Comparison of ENCODE assay signal across 9 mouse cellular contexts in the genomic region with DNA sequence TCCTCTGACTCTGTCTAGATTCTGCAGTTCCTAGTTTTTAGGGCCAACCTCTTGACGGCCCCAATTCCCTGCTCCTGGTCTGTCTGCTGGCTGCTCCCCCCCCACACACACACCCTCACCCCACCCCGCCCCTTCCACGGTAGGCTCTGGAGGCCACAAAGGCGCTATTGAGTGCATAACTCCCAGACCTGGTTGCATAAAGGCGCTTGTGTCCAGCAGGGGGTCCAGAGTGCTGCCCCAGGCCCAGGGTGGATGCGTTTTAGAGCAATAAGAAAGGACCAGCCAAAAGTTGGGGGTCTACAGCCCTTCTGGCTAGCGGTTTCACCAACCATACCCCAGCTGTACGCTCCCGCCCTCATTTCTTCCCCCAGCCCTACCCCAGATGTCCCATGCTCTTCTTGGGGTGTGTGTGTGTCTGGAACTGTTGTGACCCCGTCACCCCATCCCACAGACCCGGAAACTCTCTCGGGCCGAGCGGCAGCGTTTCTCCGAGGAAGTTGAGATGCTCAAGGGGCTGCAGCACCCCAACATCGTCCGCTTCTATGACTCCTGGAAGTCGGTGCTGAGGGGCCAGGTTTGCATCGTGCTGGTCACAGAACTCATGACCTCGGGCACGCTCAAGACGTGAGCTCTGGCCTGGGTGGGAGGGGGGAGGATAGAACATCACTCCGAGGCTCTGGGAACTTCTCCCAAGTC. TPM values are rescaled to one million over a fixed set of nuclear protein-coding genes. Genes with fewer than 3 reads are reported as not detected.
DNase-seq lines count a peak whose midpoint lies in the region; ATAC-seq and TF ChIP-seq lines count a peak whose summit lies in the region.
"Had no signal": no experiment of that assay in that cellular context is flagged by ENCODE, and none has a peak within 500 bp of the region (broad histone marks: within the 10 kb centered on the region; RNA-seq: fewer than 3 reads in every experiment).

No protein-coding gene starts in this region.

- H3K4me1 ChIP-seq in lung, embryonic 14.5 days (ENCODE audit: insufficient read depth), result peaks cover 25% of the 10 kb centered on the region
- H3K4me1 ChIP-seq in forebrain, embryonic 14.5 days (ENCODE audit: control insufficient read depth, insufficient read depth, low read length), result peaks cover 16% of the 10 kb centered on the region
- peaks cover 56% of the 10 kb centered on the region for H3K4me1 ChIP-seq in neural tube, embryonic 13.5 days (replicated peaks)

- peak; percentile 33; the same call in 1 of the 2 replicates for TF ChIP-seq CTCF in lung, embryonic 14.5 days (IDR thresholded peaks at IDR 0.05; ENCODE audit: low read depth)

- peak overlapping the region; percentile 100 for H3K4me2 ChIP-seq in lung, embryonic 14.5 days
- H3K4me2 ChIP-seq in forebrain, embryonic 14.5 days (ENCODE audit: low read length), result no peak overlapping the region
- H3K4me2 ChIP-seq in neural tube, embryonic 13.5 days, result peak overlapping the region; percentile 78

- no peak for DNase-seq in lung, embryonic 14.5 days
- no peak for DNase-seq in lung, adult 18-20 months
- DNase-seq in forebrain, embryonic 14.5 days (ENCODE audit: low spot score), result no peak
- DNase-seq in kidney, postnatal 36 days, result peak; percentile 31 to 59
- no peak for DNase-seq in adrenal gland, adult 18-20 months (ENCODE audit: low spot score in 2 of 2)
- DNase-seq in right cerebral cortex, adult 18-20 months, result no peak
- DNase-seq in layer of hippocampus, adult 9-11 months, result no peak
- DNase-seq: layer of hippocampus, postnatal 36 days had no signal

- H3K27ac ChIP-seq in lung, embryonic 14.5 days (ENCODE audit: low read depth), result 0 out of 2 replicates have a peak overlapping the region, but pooled peaks have one; percentile 8
- H3K27ac ChIP-seq in forebrain, embryonic 14.5 days (ENCODE audit: low read depth, low read length), result no peak overlapping the region
- no peak overlapping the region for H3K27ac ChIP-seq in neural tube, embryonic 13.5 days (replicated peaks)

- H3K9me3 ChIP-seq in lung, embryonic 14.5 days (ENCODE audit: low read depth, low read length), result no peaks in the 10 kb centered on the region
- H3K9me3 ChIP-seq in forebrain, embryonic 14.5 days (replicated peaks; ENCODE audit: control insufficient read depth, low read length), result no peaks in the 10 kb centered on the region
- no peaks in the 10 kb centered on the region for H3K9me3 ChIP-seq in neural tube, embryonic 13.5 days

- 0 out of 2 replicates have a peak overlapping the region, but pooled peaks have one; percentile 20 for H3K9ac ChIP-seq in lung, embryonic 14.5 days
- H3K9ac ChIP-seq in forebrain, embryonic 14.5 days (ENCODE audit: low read length), result no peak overlapping the region
- H3K9ac ChIP-seq in neural tube, embryonic 13.5 days, result no peak overlapping the region

- no peak for ATAC-seq in lung, embryonic 14.5 days (ENCODE audit: insufficient read depth)
- no peak for ATAC-seq in forebrain, embryonic 14.5 days
- ATAC-seq in neural tube, embryonic 13.5 days (ENCODE audit: low read depth), result no peak

- peaks cover 9% of the 10 kb centered on the region; the same call in 1 of the 2 replicates for H3K36me3 ChIP-seq in lung, embryonic 14.5 days (ENCODE audit: insufficient read depth)
- H3K36me3 ChIP-seq in forebrain, embryonic 14.5 days (ENCODE audit: control insufficient read depth, insufficient read depth, low read length), result 0 out of 2 replicates have a peak, but pooled peaks cover 6% of the 10 kb centered on the region
- H3K36me3 ChIP-seq in neural tube, embryonic 13.5 days, result peaks cover 7% of the 10 kb centered on the region; the same call in 1 of the 2 replicates

- 6% methylated on average over 24 of the region's 24 CpGs for WGBS in lung, embryonic 14.5 days
- 3% methylated on average over 24 of the region's 24 CpGs for WGBS in forebrain, embryonic 14.5 days
- 2% methylated on average over 24 of the region's 24 CpGs for WGBS in neural tube, embryonic 13.5 days

- peak overlapping the region; percentile 57 for H3K4me3 ChIP-seq in lung, embryonic 14.5 days (ENCODE audit: low read depth, low read length)
- H3K4me3 ChIP-seq in forebrain, embryonic 14.5 days (ENCODE audit: low read depth, low read length), result peak overlapping the region; percentile 4; the same call in 1 of the 2 replicates
- H3K4me3 ChIP-seq in neural tube, embryonic 13.5 days, result peak overlapping the region; percentile 14

- peaks cover 38% of the 10 kb centered on the region for H3K27me3 ChIP-seq in lung, embryonic 14.5 days (ENCODE audit: insufficient read depth, low read length)
- H3K27me3 ChIP-seq in forebrain, embryonic 14.5 days (replicated peaks; ENCODE audit: control insufficient read depth, insufficient read depth, low read length), result peaks cover 44% of the 10 kb centered on the region
- H3K27me3 ChIP-seq in neural tube, embryonic 13.5 days, result peaks cover 75% of the 10 kb centered on the region

RNA-seq across cellular contexts. Expression of a gene that starts 2.1 kb away (rescaled TPM):
- 5.3 and 5.8 TPM in 2 replicates for polyA plus RNA-seq in lung, embryonic 14.5 days (2014; fragmentation: Nextera tagmentation; extraction: Ambion mirVana)
- 3.0 and 3.4 TPM in 2 replicates for polyA plus RNA-seq in forebrain, embryonic 14.5 days (2014; fragmentation: Nextera tagmentation; extraction: Ambion mirVana)
- polyA plus RNA-seq in neural tube, embryonic 13.5 days (2015; fragmentation: Nextera tagmentation; extraction: Ambion mirVana), result 5.5 and 6.8 TPM in 2 replicates
- total RNA-seq in adrenal gland, adult 18-20 months (2021), result 1 to 10 TPM; 4.1 to 4.6 TPM

RNA-seq across cellular contexts. Expression of a gene that starts 8.9 kb away (rescaled TPM):
- polyA plus RNA-seq in lung, embryonic 14.5 days (2014; fragmentation: Nextera tagmentation; extraction: Ambion mirVana), result 132 and 139 TPM in 2 replicates
- polyA plus RNA-seq in forebrain, embryonic 14.5 days (2014; fragmentation: Nextera tagmentation; extraction: Ambion mirVana), result 110 and 118 TPM in 2 replicates
- polyA plus RNA-seq in neural tube, embryonic 13.5 days (2015; fragmentation: Nextera tagmentation; extraction: Ambion mirVana), result 114 and 117 TPM in 2 replicates
- total RNA-seq in adrenal gland, adult 18-20 months (2021), result 100 to 1,000 TPM in 1 of 2 experiments, 10 to 100 TPM in 1; 89.3 to 113 TPM

RNA-seq across cellular contexts. Expression of a gene that starts 16.4 kb away (rescaled TPM):
- polyA plus RNA-seq in lung, embryonic 14.5 days (2014; fragmentation: Nextera tagmentation; extraction: Ambion mirVana), result 1.0 and 1.9 TPM in 2 replicates
- 0.76 and 1.3 TPM in 2 replicates for polyA plus RNA-seq in forebrain, embryonic 14.5 days (2014; fragmentation: Nextera tagmentation; extraction: Ambion mirVana)
- polyA plus RNA-seq in neural tube, embryonic 13.5 days (2015; fragmentation: Nextera tagmentation; extraction: Ambion mirVana), result 0.89 and 1.0 TPM in 2 replicates
- total RNA-seq in adrenal gland, adult 18-20 months (2021), result under 1 TPM; 0.33 to 0.99 TPM

RNA-seq across cellular contexts. Expression of a gene that starts 16.5 kb away (rescaled TPM):
- 190 and 197 TPM in 2 replicates for polyA plus RNA-seq in lung, embryonic 14.5 days (2014; fragmentation: Nextera tagmentation; extraction: Ambion mirVana)
- polyA plus RNA-seq in forebrain, embryonic 14.5 days (2014; fragmentation: Nextera tagmentation; extraction: Ambion mirVana), result 237 and 260 TPM in 2 replicates
- polyA plus RNA-seq in neural tube, embryonic 13.5 days (2015; fragmentation: Nextera tagmentation; extraction: Ambion mirVana), result 211 and 238 TPM in 2 replicates
- total RNA-seq in adrenal gland, adult 18-20 months (2021), result 10 to 100 TPM; 79.9 to 86.3 TPM

RNA-seq across cellular contexts. Expression of a gene that starts 16.6 kb away (rescaled TPM):
- 271 and 276 TPM in 2 replicates for polyA plus RNA-seq in lung, embryonic 14.5 days (2014; fragmentation: Nextera tagmentation; extraction: Ambion mirVana)
- polyA plus RNA-seq in forebrain, embryonic 14.5 days (2014; fragmentation: Nextera tagmentation; extraction: Ambion mirVana), result 80.4 and 80.9 TPM in 2 replicates
- polyA plus RNA-seq in neural tube, embryonic 13.5 days (2015; fragmentation: Nextera tagmentation; extraction: Ambion mirVana), result 97.6 and 108 TPM in 2 replicates
- total RNA-seq in adrenal gland, adult 18-20 months (2021), result 10 to 100 TPM; 38.3 to 41.4 TPM

Comparison
In these comparisons a context has a peak if more than half of its experiments do, and no peak if none do; other contexts are left out.
1. DNase-seq: peak in kidney, postnatal 36 days (2 of 2); none in lung, embryonic 14.5 days (single experiment), lung, adult 18-20 months (0 of 2), forebrain, embryonic 14.5 days (single experiment), adrenal gland, adult 18-20 months (0 of 2), right cerebral cortex, adult 18-20 months (single experiment) and layer of hippocampus, adult 9-11 months (single experiment).
2. H3K4me3 ChIP-seq: peak in every context shown above with its lines; median percentile 57 in lung, embryonic 14.5 days; 14 in neural tube, embryonic 13.5 days; 4 in forebrain, embryonic 14.5 days.